Mouse (Mus musculus): ENCODE results near the gene Thoc7.

Gene Thoc7

DNA sequence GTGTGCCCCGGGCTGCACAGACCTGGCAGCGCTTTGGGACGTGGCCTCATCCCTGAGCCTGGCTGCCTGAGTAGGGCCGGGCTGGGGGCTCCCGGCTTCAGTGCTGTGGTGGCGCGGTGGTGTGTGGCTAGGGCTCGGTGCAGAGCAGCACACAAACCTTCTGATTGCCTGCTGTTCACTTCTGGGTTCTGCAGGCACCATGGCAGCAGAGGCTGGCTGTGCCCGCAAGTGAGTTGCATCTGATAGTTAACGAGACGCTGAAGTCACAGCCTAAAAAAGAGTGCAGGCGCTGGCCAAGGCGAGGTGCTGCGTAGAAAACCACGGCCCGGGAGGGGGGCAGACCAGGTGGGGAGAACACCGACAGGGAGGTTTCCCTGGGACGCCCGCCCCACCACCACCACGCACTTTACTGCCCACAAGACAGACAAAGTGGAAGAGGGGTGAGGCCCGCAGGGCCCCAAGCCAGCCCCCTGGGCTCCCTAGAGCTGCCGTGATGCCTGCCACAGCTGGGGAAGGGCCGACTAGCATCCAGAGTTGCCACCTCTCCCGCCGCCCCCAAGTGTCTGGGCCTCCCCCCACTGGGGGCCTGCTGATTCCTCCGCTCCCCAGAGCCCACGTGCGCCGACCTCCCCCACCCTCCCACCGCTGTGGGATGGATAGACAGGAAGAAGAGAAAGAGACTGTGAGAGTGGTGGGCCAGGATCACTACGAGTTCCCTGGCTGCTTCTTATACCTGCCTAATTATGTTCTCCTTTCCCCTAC, 28.2 kb downstream of the Thoc7 start:
- DNase-seq = peak; percentile 7

- DNase-seq = peak; percentile 31
These were observed 44.0 kb downstream of the Thoc7 start for GRCm38 (mm10) chr14:13917630-13918029.

- DNase-seq = no peak
These were observed 44.4 kb downstream of the Thoc7 start for GRCm38 (mm10) chr14:13917208-13917607.

- DNase-seq = no peak
These were observed 46.4 kb downstream of the Thoc7 start for GRCm38 (mm10) chr14:13915207-13915606.

- DNase-seq = no peak
These were observed 47.1 kb downstream of the Thoc7 start, which contains the start of gene Gm281 for GRCm38 (mm10) chr14:13914387-13915082. Gm281 (minus strand) TSS chr14:13914478.

- no peak for DNase-seq
These were observed 51.5 kb downstream of the Thoc7 start for GRCm38 (mm10) chr14:13910148-13910547.

DNA sequence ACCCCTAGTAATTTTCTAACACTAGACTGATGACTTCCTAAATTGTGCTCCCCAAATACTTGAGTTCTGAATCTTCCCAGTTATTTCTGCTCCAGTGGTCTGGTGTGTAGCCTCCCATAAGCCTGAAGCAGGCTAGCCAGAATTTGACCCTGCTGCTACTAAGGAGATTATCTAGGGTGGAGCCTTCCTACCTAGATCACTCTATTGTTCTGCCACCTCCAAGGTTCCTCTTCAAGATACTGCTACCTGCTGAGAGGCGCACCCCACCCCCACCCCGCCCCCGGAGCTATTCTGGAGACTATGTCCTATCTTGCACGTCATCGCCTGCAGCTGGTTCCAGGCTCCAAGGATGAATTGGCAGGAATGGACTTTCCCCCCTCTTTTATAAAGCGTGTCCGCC, 54.5 kb downstream of the Thoc7 start:
- DNase-seq = no peak

- DNase-seq = no peak
These were observed 55.2 kb downstream of the Thoc7 start for GRCm38 (mm10) chr14:13906461-13906860.

DNA sequence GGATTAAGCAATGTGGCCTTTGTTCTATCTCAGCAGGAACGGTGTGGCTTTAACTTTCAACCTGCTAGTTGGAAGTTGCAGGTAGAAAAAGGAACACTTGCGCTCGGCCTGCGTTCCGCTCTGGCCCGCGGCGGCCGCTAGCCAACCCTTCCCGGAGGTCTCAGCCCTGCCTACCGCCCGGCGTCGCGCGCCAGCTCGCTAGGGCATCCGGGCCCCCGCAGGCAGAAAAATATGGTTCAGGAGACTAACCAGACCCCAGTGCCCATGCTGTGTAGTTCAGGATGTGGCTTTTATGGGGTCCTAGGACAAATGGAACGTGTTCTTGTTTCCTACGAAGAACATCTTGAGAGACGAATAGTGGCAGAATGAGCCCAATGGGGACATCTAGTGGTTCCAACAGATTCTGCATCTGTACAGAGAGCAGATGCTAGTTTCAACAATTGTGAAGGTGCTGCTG, 60.0 kb downstream of the Thoc7 start:
- DNase-seq = peak; percentile 8
